Mouse (Mus musculus): Measurements from ENCODE around the gene Higd1a. TPM values are rescaled to one million over a fixed set of nuclear protein-coding genes. Genes with fewer than 3 reads are reported as not detected.

Higd1a gene
- total and polyA plus RNA-seq, 2 experiments from 2014 or later: 30.6 to 179 TPM

DNA sequence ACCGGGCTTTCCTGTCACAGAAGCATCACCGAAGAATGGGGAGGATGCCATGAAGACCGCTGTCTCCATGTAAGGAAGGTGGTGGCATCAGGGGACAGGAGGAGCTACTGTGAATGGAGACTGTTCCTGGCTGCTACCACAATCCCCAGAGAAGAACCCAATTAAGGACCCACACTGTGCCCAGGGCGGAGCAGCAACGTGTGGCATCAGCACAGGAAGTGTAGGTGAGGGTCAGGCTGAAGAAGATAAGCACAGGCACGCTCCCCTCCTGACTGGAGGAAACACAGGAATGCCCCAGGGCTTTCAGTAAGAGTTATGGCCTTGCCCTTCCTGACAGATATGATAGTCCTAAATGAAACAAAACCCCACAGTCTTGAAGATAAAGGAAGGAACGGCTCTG lies 55.4 kb downstream of the Higd1a start:
- Histone ChIP-seq H3K27ac (ENCODE audit: low read depth, low read length) (no peak overlapping the region), H3K9me3 (ENCODE audit: low read length) (no peaks in the 10 kb centered on the region), H3K9ac (replicated peaks; ENCODE audit: low read length, poor library complexity, severe bottlenecking) (no peak overlapping the region), H3K27me3 (ENCODE audit: insufficient read depth, low read length) (no peaks in the 10 kb centered on the region), H3K36me3 (ENCODE audit: insufficient read depth, low read length) (no peaks in the 10 kb centered on the region), H3K4me3 (ENCODE audit: low read depth, low read length) (no peak overlapping the region), H3K4me1 (ENCODE audit: insufficient read depth, low read length) (no peaks in the 10 kb centered on the region), H3K4me2 (ENCODE audit: low read depth, low read length, poor library complexity, severe bottlenecking) (no peak overlapping the region)
- ATAC-seq (ENCODE audit: low FRiP score) (no peak), DNase-seq (ENCODE audit: low spot score) (no peak)
- no peak for TF ChIP-seq CTCF (IDR thresholded peaks at IDR 0.05)
- WGBS: 83% methylated on average over 7 of the region's 7 CpGs

DNA sequence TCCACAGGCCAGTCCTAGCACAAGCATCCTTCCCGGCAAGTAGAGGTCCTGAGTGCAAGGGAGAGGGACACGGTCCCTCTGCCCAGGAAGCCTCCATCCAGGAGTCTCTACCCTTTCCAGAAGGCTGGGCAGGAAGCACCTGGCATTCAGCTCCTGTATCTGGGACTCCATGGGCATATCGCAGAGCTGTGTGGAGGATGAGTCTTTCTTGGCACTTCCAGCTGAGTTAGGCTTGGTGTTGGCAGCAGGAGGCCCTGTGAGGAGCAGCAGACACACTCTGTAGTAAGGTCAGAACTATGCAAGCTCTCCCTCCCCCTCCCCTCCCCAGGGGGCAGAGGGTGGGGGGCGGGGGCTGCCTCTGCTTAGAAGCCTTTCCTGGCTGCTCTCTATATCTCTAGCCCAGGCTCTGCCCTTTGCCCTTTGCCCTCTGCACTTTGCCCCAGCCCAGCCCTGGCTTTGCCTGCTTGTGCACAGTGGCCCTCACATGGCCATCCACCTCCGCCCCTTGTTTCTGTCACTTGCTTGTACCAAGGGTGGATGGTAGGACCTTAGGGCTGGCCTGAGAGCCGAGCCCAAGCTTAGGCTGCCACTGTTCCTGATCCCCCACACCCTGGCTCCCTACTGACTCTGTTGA lies 59.2 kb downstream of the Higd1a start:
- no peak for ATAC-seq (ENCODE audit: low FRiP score)
- no peak for DNase-seq (ENCODE audit: low spot score)
- 38% methylated on average over 6 of the region's 6 CpGs for WGBS

More for the DNA sequence above, 59.2 kb downstream of the Higd1a start:
- no peak overlapping the region for H3K4me3 ChIP-seq (ENCODE audit: low read depth, low read length)
- no peak for TF ChIP-seq CTCF (IDR thresholded peaks at IDR 0.05)
- no peak overlapping the region for H3K27ac ChIP-seq (ENCODE audit: low read depth, low read length)
- no peaks in the 10 kb centered on the region for H3K27me3 ChIP-seq (ENCODE audit: insufficient read depth, low read length)
- no peak overlapping the region for H3K9ac ChIP-seq (replicated peaks; ENCODE audit: low read length, poor library complexity, severe bottlenecking)
- H3K4me1 ChIP-seq (ENCODE audit: insufficient read depth, low read length): no peaks in the 10 kb centered on the region
- no peaks in the 10 kb centered on the region for H3K9me3 ChIP-seq (ENCODE audit: low read length)
- H3K4me2 ChIP-seq (ENCODE audit: low read depth, low read length, poor library complexity, severe bottlenecking): no peak overlapping the region
- no peaks in the 10 kb centered on the region for H3K36me3 ChIP-seq (ENCODE audit: insufficient read depth, low read length)

Other genes with a start within 250 kb of the Higd1a start
- gene Lyzl4, start 216.3 kb downstream of the Higd1a start, total RNA-seq (2014; rRNA removed): not detected in 2 replicates
- 0.28 TPM in 1 of 2 replicates, not detected in the other for gene Lyzl4, start 216.3 kb downstream of the Higd1a start, polyA plus RNA-seq (2015; fragmentation: Nextera tagmentation; extraction: Ambion mirVana)
- gene Vipr1, start 215.6 kb downstream of the Higd1a start, total RNA-seq (2014; rRNA removed): 0.05 and 0.82 TPM in 2 replicates
- gene Vipr1, start 215.6 kb downstream of the Higd1a start, polyA plus RNA-seq (2015; fragmentation: Nextera tagmentation; extraction: Ambion mirVana): 0.26 and 0.36 TPM in 2 replicates
- gene Sec22c, start 152.9 kb downstream of the Higd1a start, total RNA-seq (2014; rRNA removed): 26.9 and 34.3 TPM in 2 replicates
- 30.5 and 34.4 TPM in 2 replicates for gene Sec22c, start 152.9 kb downstream of the Higd1a start, polyA plus RNA-seq (2015; fragmentation: Nextera tagmentation; extraction: Ambion mirVana)
- gene Ss18l2, start 148.0 kb downstream of the Higd1a start, total RNA-seq (2014; rRNA removed): 51.4 and 59.6 TPM in 2 replicates
- gene Ss18l2, start 148.0 kb downstream of the Higd1a start, polyA plus RNA-seq (2015; fragmentation: Nextera tagmentation; extraction: Ambion mirVana): 204 and 218 TPM in 2 replicates
- gene Nktr, start 139.2 kb downstream of the Higd1a start, total RNA-seq (2014; rRNA removed): 71.4 and 112 TPM in 2 replicates
- gene Nktr, start 139.2 kb downstream of the Higd1a start, polyA plus RNA-seq (2015; fragmentation: Nextera tagmentation; extraction: Ambion mirVana): 42.1 and 50.7 TPM in 2 replicates
- gene Zfp651, start 99.0 kb downstream of the Higd1a start, total RNA-seq (2014; rRNA removed): 55.4 and 59.7 TPM in 2 replicates
- gene Zfp651, start 99.0 kb downstream of the Higd1a start, polyA plus RNA-seq (2015; fragmentation: Nextera tagmentation; extraction: Ambion mirVana): 21.3 and 22.8 TPM in 2 replicates
- 1.3 and 1.7 TPM in 2 replicates for gene Klhl40, start 80.8 kb downstream of the Higd1a start, total RNA-seq (2014; rRNA removed)
- gene Klhl40, start 80.8 kb downstream of the Higd1a start, polyA plus RNA-seq (2015; fragmentation: Nextera tagmentation; extraction: Ambion mirVana): 2.9 and 3.2 TPM in 2 replicates
- gene Hhatl, start 65.9 kb downstream of the Higd1a start, total RNA-seq (2014; rRNA removed): 1.2 and 1.5 TPM in 2 replicates
- gene Hhatl, start 65.9 kb downstream of the Higd1a start, polyA plus RNA-seq (2015; fragmentation: Nextera tagmentation; extraction: Ambion mirVana): 0.64 and 0.99 TPM in 2 replicates
- 2.8 and 3.0 TPM in 2 replicates for gene Ccdc13, start 18.9 kb downstream of the Higd1a start, total RNA-seq (2014; rRNA removed)
- 4.1 and 4.8 TPM in 2 replicates for gene Ccdc13, start 18.9 kb downstream of the Higd1a start, polyA plus RNA-seq (2015; fragmentation: Nextera tagmentation; extraction: Ambion mirVana)
- gene Ackr2, start 40.0 kb upstream of the Higd1a start, total RNA-seq (2014; rRNA removed): 1.7 and 3.0 TPM in 2 replicates
- 0.78 and 0.96 TPM in 2 replicates for gene Ackr2, start 40.0 kb upstream of the Higd1a start, polyA plus RNA-seq (2015; fragmentation: Nextera tagmentation; extraction: Ambion mirVana)
- gene Cyp8b1, start 57.9 kb upstream of the Higd1a start, total RNA-seq (2014; rRNA removed): not detected in 2 replicates
- not detected in 2 replicates for gene Cyp8b1, start 57.9 kb upstream of the Higd1a start, polyA plus RNA-seq (2015; fragmentation: Nextera tagmentation; extraction: Ambion mirVana)
- gene Fam198a, start 92.6 kb upstream of the Higd1a start, total RNA-seq (2014; rRNA removed): 2.5 and 4.8 TPM in 2 replicates
- gene Fam198a, start 92.6 kb upstream of the Higd1a start, polyA plus RNA-seq (2015; fragmentation: Nextera tagmentation; extraction: Ambion mirVana): 1.9 and 2.1 TPM in 2 replicates
- 49.7 and 53.4 TPM in 2 replicates for gene Pomgnt2, start 138.7 kb upstream of the Higd1a start, total RNA-seq (2014; rRNA removed)
- gene Pomgnt2, start 138.7 kb upstream of the Higd1a start, polyA plus RNA-seq (2015; fragmentation: Nextera tagmentation; extraction: Ambion mirVana): 38.5 and 41.8 TPM in 2 replicates